Mouse (Mus musculus): ENCODE measurements at regions not wholly inside any gene's neighbourhood (a gene's known extent, or its start where the extent isn't known, plus 50 kb on each side); places are given as distances from the start of the nearest gene placed in this dataset.

- DNase-seq, result no peak
Measured at GRCm38 (mm10) chr1:35805546-35805945, 262.7 kb upstream of the Hs6st1 start.

GRCm38 (mm10) chr1:35806329-35806728, 261.9 kb upstream of the Hs6st1 start:
- no peak for DNase-seq

GRCm38 (mm10) chr1:35806731-35807130, 261.5 kb upstream of the Hs6st1 start:
- no peak for DNase-seq

- DNase-seq, result peak in 1 of 2 experiments; percentile 11
Measured at GRCm38 (mm10) chr1:35808894-35809293, 259.3 kb upstream of the Hs6st1 start.

- no peak for DNase-seq
Measured at GRCm38 (mm10) chr1:35809341-35809740, 258.9 kb upstream of the Hs6st1 start.

- no peak for DNase-seq
Measured at GRCm38 (mm10) chr1:35810571-35811342, 257.4 kb upstream of the Hs6st1 start.

- no peak for DNase-seq
Measured at GRCm38 (mm10) chr1:35811380-35811779, 256.8 kb upstream of the Hs6st1 start.

- no peak for DNase-seq
Measured at GRCm38 (mm10) chr1:35811795-35812194, 256.4 kb upstream of the Hs6st1 start.

- peak in 1 of 2 experiments; percentile 8 for DNase-seq
Measured at GRCm38 (mm10) chr1:35813625-35814024, 254.6 kb upstream of the Hs6st1 start.

- DNase-seq, result no peak
Measured at GRCm38 (mm10) chr1:35814207-35814606, 254.0 kb upstream of the Hs6st1 start.

GRCm38 (mm10) chr1:35814751-35815150, 253.4 kb upstream of the Hs6st1 start:
- no peak for DNase-seq

GRCm38 (mm10) chr1:35821791-35822190, 246.4 kb upstream of the Hs6st1 start:
- no peak for DNase-seq

- DNase-seq, result no peak
Measured at GRCm38 (mm10) chr1:35822376-35823202, 245.6 kb upstream of the Hs6st1 start.

GRCm38 (mm10) chr1:35823496-35823895, 244.7 kb upstream of the Hs6st1 start:
- DNase-seq, result no peak

GRCm38 (mm10) chr1:35823981-35824880, 244.0 kb upstream of the Hs6st1 start:
- no peak for DNase-seq

- DNase-seq, result no peak
Measured at GRCm38 (mm10) chr1:35825531-35825966, 242.7 kb upstream of the Hs6st1 start.

- DNase-seq, result no peak
Measured at GRCm38 (mm10) chr1:35826575-35827114, 241.6 kb upstream of the Hs6st1 start.

GRCm38 (mm10) chr1:35827471-35827870, 240.7 kb upstream of the Hs6st1 start:
- DNase-seq, result peak in 1 of 2 experiments; percentile 15

GRCm38 (mm10) chr1:35834180-35834579, 234.0 kb upstream of the Hs6st1 start:
- no peak for DNase-seq

- DNase-seq, result peak in 1 of 2 experiments; percentile 27
Measured at GRCm38 (mm10) chr1:35836552-35836951, 231.6 kb upstream of the Hs6st1 start.

GRCm38 (mm10) chr1:35838625-35839024, 229.6 kb upstream of the Hs6st1 start:
- no peak for DNase-seq

GRCm38 (mm10) chr1:35839446-35839845, 228.8 kb upstream of the Hs6st1 start:
- DNase-seq, result peak; percentile 29 to 57

All from kidney, adult 8-10 months (tissue).